Mouse (Mus musculus) megakaryocyte-erythroid progenitor cell, adult 5-6 weeks (primary cell): Measurements from ENCODE around the gene Gm7145. TPM values are rescaled to one million over a fixed set of nuclear protein-coding genes. Genes with fewer than 3 reads are reported as not detected.
"Not testable (repeated sequence)": the region's sequence is repeated elsewhere in the genome, so short reads cannot be mapped to it uniquely, and the experiment has no call there.

ENCODE experiments used
- ATAC-seq: replicated peaks from 2 replicates; pipeline ENCODE4 v1.8.0; 2016; ENCODE audit warnings: mild to moderate bottlenecking, inconsistent platforms; ENCODE audit not compliant: severe bottlenecking, poor library complexity, low FRiP score, low TSS enrichment
- total RNA-seq, 2 experiments: library from RNA; stranded (forward) in 1 of 2; stranded (reverse) in 1 of 2; fragments of 200-1000, 215-1000 nt in 1 of 2; fragments of >200 nt in 1 of 2; fragmentation: Nextera tagmentation in 1 of 2; gene quantifications; 2 replicates each; pipeline ENCODE4 v1.2.3; 2014 to 2017

Gm7145 gene
- total RNA-seq (2014; fragmentation: Nextera tagmentation) (not detected in 2 replicates), total RNA-seq (2017) (not detected in 2 replicates)

- ATAC-seq, result no peak
These were observed at the start of gene Gm7145 for GRCm38 (mm10) chr1:117965639-117966038. Gene Gm7145, plus strand, starts transcription at chr1:117965939.

DNA sequence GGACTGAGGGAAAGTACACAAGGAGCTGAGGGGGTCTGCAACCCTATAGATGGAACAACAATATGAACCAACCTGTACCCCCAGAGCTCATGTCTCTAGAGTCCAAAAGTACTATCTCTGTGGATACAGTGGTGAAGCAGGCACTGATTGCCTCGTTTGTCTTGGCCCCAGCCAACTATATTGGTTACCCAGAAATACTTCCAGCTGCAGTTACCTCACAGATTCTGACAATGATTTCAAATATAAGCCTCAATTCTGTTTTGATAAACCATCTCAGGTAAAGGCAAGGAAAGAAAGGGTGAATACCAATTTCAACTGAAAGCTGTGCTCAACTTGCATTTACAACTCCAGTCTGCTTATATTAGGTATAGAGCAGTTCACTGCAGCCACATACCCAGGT, 38.0 kb upstream of the Gm7145 start, which contains the start of gene Gm28168:
Gene Gm28168 (plus strand): TSS at position 301 of the 400 bp plus-strand sequence.
- not testable (repeated sequence) for ATAC-seq

DNA sequence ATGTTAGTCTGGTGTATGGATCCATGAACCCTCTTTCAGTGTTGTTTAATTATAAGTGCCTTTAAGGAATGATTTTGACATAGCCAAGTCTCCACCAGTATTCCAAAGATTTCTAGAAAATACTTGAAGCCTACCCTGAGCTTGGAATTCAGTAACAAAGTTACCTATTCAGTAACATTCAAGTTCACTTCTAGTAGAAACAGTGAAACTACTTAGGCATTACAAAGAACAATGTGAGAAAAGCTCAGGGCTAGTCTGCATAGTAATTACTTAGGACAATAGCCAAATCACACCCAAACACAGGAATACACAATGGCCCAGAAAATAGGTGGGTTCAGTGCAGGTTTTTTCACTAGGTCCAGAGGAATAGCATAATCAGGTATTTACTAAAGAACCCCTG, 38.1 kb downstream of the Gm7145 start:
- ATAC-seq, result not testable (repeated sequence)

DNA sequence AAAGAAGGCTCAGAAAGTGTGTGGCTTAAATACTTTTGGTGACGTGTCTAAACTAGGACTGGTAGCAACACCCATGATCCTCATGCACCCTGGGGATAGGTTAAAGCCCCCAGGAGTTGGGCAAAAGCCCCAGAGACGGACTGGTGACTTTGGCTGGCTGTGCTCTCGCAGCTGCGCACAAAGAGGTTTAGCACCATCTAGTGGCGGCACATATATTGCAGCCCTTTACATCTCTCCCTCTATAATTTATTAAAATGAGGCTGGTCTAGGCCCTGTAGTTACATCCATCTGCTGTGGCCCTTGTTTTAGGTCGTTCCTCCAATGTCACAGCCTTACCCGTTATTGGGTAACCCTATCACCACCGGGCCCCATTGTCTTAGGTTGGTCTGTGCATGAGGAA, 47.0 kb downstream of the Gm7145 start:
- not testable (repeated sequence) for ATAC-seq

Other genes with a start within 250 kb of the Gm7145 start
- gene B020011L13Rik, start 184.8 kb upstream of the Gm7145 start, total RNA-seq (2014; fragmentation: Nextera tagmentation), result not detected in 2 replicates
- not detected in 2 replicates for gene B020011L13Rik, start 184.8 kb upstream of the Gm7145 start, total RNA-seq (2017)
- not detected in 2 replicates for gene Gm28360, start 135.9 kb upstream of the Gm7145 start, total RNA-seq (2014; fragmentation: Nextera tagmentation)
- not detected in 2 replicates for gene Gm28360, start 135.9 kb upstream of the Gm7145 start, total RNA-seq (2017)
- not detected in 2 replicates for gene Gm28168, start 37.9 kb upstream of the Gm7145 start, total RNA-seq (2014; fragmentation: Nextera tagmentation)
- not detected in 2 replicates for gene Gm28168, start 37.9 kb upstream of the Gm7145 start, total RNA-seq (2017)
- gene Gm29106, start 210.6 kb downstream of the Gm7145 start, total RNA-seq (2014; fragmentation: Nextera tagmentation), result not detected in 2 replicates
- gene Gm29106, start 210.6 kb downstream of the Gm7145 start, total RNA-seq (2017), result not detected in 2 replicates